Mouse (Mus musculus) megakaryocyte, embryonic 14.5 days (primary cell): ENCODE measurements around the gene Fndc7. TPM values are rescaled to one million over a fixed set of nuclear protein-coding genes. Genes with fewer than 3 reads are reported as not detected.
"Not testable (repeated sequence)": the region's sequence is repeated elsewhere in the genome, so short reads cannot be mapped to it uniquely, and the experiment has no call there.

ENCODE experiments used
- H3K27me3 ChIP-seq: replicated peaks from 2 replicates; pipeline ENCODE3; 2012; ENCODE audit warnings: inconsistent platforms
- H3K36me3 ChIP-seq: replicated peaks from 2 replicates; pipeline ENCODE3; 2012; ENCODE audit warnings: low read length, inconsistent platforms, mixed read lengths
- H3K4me1 ChIP-seq: 2 replicates; pipeline ENCODE4 v1.6.1; 2012; ENCODE audit warnings: inconsistent platforms
- H3K4me3 ChIP-seq: replicated peaks from 2 replicates; pipeline ENCODE3; 2012; ENCODE audit warnings: moderate library complexity, mild to moderate bottlenecking, inconsistent platforms
- H3K9me3 ChIP-seq: 2 replicates; pipeline ENCODE4 v1.6.1; 2012; ENCODE audit warnings: inconsistent platforms
- FLI1 ChIP-seq: IDR thresholded peaks from 2 replicates; pipeline ENCODE4 v1.6.1; 2012; ENCODE audit warnings: low read length, inconsistent platforms, mixed read lengths
- GATA1 ChIP-seq: IDR thresholded peaks from 3 replicates; pipeline ENCODE4 v1.6.1; 2012; ENCODE audit warnings: mixed read lengths, low read length, inconsistent platforms, borderline replicate concordance
- polyA plus RNA-seq: library from polyadenylated mRNA; stranded (reverse); fragments of >175 nt; gene quantifications from 2 replicates; pipeline ENCODE4 v1.2.3, GENCODE M21; 2012; ENCODE audit warnings: low replicate concordance; ENCODE audit not compliant: insufficient read depth

Fndc7 gene
- polyA plus RNA-seq, 1 experiment, result 0.04 TPM

- Histone ChIP-seq H3K36me3 (no peaks in the 10 kb centered on the region), H3K9me3 (no peaks in the 10 kb centered on the region), H3K4me1 (peaks cover 3% of the 10 kb centered on the region; the same call in 1 of the 2 replicates), H3K4me3 (no peak overlapping the region), H3K27me3 (no peaks in the 10 kb centered on the region)
- no peak for TF ChIP-seq FLI1
- TF ChIP-seq GATA1, result no peak
Observed at GRCm38 (mm10) chr3:108892914-108893313, 3.1 kb upstream of the Fndc7 start.

DNA sequence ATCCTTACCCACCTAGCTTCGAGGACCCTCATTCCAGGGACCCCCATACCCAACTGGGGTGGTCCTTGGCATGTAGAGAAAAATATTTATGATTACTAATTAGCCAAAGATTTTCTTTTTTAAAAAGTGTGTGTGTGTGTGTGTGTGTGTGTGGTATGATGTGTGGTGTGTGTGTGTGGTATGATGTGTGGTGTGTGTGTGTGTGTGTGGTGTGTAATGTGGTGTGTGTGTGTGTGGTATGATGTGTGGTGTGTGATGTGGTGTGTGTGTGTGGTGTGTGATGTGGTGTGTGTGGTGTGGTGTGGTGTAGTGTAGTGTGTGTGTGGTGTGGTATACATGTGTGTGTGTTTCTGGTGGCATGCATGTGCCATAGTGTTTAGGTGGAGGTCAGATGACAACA lies 2.3 kb upstream of the Fndc7 start:
- no peaks in the 10 kb centered on the region for H3K27me3 ChIP-seq
- H3K36me3 ChIP-seq, result no peaks in the 10 kb centered on the region
- no peaks in the 10 kb centered on the region for H3K9me3 ChIP-seq
- peaks cover 11% of the 10 kb centered on the region for H3K4me1 ChIP-seq
- no peak overlapping the region for H3K4me3 ChIP-seq
- TF ChIP-seq GATA1 (no peak), FLI1 (no peak)

DNA sequence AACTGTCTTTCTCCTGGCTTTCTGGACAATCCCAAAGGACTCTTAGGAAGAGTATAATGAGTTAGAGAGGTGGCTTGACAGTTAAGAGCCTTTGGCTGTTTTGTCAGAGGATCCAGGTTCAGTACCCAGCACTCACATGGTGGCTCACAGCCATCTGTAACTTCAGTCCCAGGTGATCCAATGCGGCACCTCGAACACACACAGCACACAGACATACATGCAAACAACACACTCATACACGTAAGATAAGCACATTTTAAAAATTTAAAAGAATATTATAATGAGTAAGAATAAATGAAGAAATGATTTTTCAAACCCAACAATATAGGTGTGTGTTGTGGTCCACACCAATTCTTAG lies 2.2 kb downstream of the Fndc7 start:
- Histone ChIP-seq H3K4me3 (no peak overlapping the region), H3K9me3 (no peaks in the 10 kb centered on the region), H3K27me3 (no peaks in the 10 kb centered on the region), H3K36me3 (no peaks in the 10 kb centered on the region), H3K4me1 (peaks cover 53% of the 10 kb centered on the region)
- TF ChIP-seq FLI1 (no peak), GATA1 (no peak)

DNA sequence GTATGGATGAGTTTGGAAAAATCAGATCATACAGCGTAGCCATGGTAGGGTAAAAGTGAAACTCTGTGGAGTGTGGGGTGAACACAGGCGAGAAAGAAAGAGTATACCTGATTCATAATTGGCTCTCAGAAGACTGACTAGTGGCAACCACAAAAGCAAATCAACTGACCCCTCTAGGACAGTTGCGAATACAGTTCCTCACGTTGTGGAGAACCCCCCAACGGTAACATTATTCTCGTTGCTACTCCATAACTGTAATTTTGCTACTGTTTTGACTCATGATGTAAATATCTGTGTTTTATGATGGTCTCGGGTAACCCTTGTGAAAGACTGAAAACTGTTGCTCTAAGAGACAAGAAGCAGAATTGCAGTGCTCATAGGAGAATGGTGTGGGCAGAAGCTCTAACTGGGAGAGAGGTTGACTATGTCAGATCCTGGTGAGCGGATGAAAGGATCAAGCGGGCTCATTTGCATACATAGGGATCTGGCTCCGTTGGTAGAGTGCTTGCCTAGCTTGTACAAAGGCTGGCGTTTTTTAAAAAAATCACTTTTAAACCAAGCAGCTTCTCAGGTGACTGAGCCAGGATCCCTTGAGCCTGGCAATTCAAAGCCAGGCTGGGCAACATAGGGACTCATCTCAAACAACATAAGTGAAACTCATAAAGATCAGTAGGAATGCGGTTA lies 2.7 kb downstream of the Fndc7 start:
- H3K27me3 ChIP-seq, result no peaks in the 10 kb centered on the region
- H3K9me3 ChIP-seq, result no peaks in the 10 kb centered on the region
- peaks cover 55% of the 10 kb centered on the region for H3K4me1 ChIP-seq
- H3K36me3 ChIP-seq, result no peaks in the 10 kb centered on the region
- no peak overlapping the region for H3K4me3 ChIP-seq
- TF ChIP-seq FLI1 (no peak), GATA1 (no peak)

DNA sequence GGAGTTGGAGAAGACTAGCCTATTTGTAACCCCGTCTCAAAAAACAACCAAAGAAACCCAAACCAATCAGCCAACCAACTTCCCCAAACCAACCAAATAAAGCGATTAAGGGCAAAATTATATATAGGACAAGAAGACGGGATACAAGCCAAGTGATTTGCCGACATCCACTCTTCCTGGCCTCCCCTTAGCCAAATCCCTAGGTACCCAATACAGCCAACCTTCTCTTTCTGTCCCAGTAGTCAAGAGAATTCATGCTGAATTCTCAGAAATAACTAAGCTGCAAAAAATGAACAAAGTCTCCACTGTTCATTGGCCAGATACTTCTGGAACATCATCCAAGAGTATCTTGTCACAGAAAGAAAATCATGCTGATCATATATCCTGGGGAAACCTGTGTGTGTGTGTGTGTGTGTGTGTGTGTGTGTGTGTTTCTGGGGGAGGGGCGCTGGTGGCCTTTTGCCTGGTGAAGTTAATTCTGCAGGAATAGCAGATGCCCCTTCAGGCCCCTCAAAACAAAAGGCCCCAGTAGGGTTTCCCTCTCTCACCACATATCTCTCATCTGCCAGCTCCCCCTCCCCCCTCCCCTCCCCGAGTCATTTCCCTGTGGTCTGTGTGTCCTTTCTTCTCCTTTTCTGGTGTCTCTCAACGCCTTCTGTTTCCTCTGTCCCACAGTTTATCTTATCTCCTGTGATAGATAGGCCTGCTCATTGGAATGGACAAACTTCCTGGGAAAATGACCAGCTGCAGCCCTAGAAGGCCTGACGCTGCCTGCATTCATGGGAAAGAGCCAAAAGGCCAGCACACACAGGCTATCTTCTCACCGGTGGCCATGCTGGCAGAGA lies 3.9 kb downstream of the Fndc7 start:
- no peaks in the 10 kb centered on the region for H3K9me3 ChIP-seq
- TF ChIP-seq GATA1 (peak; percentile 81), FLI1 (no peak)
- H3K27me3 ChIP-seq, result no peaks in the 10 kb centered on the region
- peak overlapping the region; percentile 84 for H3K4me3 ChIP-seq
- peaks cover 66% of the 10 kb centered on the region for H3K4me1 ChIP-seq
- no peaks in the 10 kb centered on the region for H3K36me3 ChIP-seq

- TF ChIP-seq GATA1 (no peak), FLI1 (no peak)
- Histone ChIP-seq H3K4me3 (peak overlapping the region; percentile 18), H3K4me1 (peaks cover 73% of the 10 kb centered on the region), H3K27me3 (no peaks in the 10 kb centered on the region), H3K36me3 (no peaks in the 10 kb centered on the region), H3K9me3 (no peaks in the 10 kb centered on the region)
Observed at GRCm38 (mm10) chr3:108884706-108885289, 5.0 kb downstream of the Fndc7 start.

DNA sequence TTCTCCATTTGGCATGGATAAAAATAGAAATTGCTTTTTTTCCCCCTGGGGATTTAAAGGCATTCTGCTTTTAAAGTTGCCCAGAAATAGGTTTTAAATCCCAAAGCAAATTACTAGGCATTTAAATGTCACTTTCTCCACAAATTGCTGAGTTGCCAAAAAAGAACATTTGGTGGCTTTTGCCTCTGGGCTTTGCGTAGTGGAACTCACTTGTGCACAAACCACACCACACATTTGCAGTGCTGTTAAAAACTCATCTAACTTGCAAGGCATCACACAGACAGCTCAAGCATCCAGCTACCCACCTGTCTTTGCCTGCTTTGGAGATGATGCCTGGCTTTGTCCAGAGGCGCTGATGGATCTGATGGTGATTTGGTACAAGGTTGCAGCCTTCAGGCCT lies 6.7 kb downstream of the Fndc7 start:
- Histone ChIP-seq H3K9me3 (no peaks in the 10 kb centered on the region), H3K4me3 (peak overlapping the region; percentile 4), H3K36me3 (no peaks in the 10 kb centered on the region), H3K4me1 (peaks cover 86% of the 10 kb centered on the region), H3K27me3 (no peaks in the 10 kb centered on the region)
- TF ChIP-seq GATA1, result no peak
- TF ChIP-seq FLI1, result no peak

GRCm38 (mm10) chr3:108881873-108882272 lies 7.9 kb downstream of the Fndc7 start:
- not testable (repeated sequence) for H3K36me3 ChIP-seq, H3K9me3 ChIP-seq, H3K4me3 ChIP-seq, H3K27me3 ChIP-seq
- peaks cover 83% of the 10 kb centered on the region for H3K4me1 ChIP-seq

DNA sequence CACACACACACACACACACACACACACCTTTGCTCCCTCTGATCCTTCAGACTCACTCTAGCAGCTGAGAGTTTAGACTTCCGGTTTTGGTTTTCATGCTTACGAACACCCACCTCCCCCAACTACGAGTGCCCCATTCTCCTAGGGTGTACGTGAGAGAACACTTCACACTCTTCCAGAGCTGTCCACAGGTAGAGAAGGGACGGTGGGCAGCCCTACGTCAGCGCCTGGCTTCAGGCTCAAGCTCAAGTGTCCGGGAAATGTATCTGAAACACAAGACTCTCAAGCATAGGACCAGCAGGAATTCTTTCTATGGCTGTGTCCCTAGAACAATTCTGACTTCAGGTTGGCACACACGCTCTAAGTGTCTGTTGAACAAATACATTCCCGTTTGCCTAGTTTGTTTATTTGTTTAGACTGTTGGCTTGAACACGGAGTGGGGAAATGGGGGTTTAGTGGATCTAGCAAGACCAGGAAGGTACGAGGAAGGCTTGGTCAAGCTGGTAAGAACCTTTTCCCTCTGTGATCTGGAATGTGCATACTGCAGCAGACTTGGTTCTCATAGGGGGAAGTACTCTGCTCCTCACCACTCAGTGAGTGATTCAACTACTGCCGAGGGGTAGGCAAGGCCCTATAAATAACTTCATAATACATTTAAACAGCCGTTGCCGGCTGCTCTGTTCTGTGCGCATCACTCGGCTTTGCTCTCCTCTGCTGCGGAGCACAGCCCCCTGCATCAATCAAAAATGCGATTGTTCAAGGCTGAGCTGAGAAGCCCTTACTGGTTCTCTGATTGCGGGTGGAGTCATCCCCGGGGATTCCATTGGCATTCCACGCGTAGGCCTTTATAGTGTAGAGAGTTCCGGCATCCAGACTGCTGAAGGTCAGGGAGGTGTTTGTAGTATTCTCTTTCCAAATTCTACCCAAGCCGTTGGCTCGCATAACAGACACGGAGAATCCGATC lies 9.0 kb downstream of the Fndc7 start:
- Histone ChIP-seq H3K36me3 (no peaks in the 10 kb centered on the region), H3K4me1 (peaks cover 72% of the 10 kb centered on the region), H3K27me3 (no peaks in the 10 kb centered on the region), H3K9me3 (no peaks in the 10 kb centered on the region), H3K4me3 (peak overlapping the region; percentile 57)
- TF ChIP-seq FLI1 (no peak), GATA1 (no peak)
